Mouse (Mus musculus) stomach, postnatal 0 days (tissue): ENCODE results near the gene Phlda2. TPM values are rescaled to one million over a fixed set of nuclear protein-coding genes. Genes with fewer than 3 reads are reported as not detected.

Experiments used
- ATAC-seq: fragments of 200-750 bp; cut with Nextera tagmentation; 2 replicates; pipeline ENCODE4 v1.8.0; 2017; ENCODE audit not compliant: low FRiP score, low TSS enrichment
- DNase-seq: peaks from one replicate; pipeline ENCODE4 v3.0.0-alpha.2; 2016; ENCODE audit warnings: low spot score
- H3K27ac ChIP-seq: fragments of 300-500 bp; sonication (generic); replicated peaks from 2 replicates; pipeline ENCODE4 v1.5.1; 2014; ENCODE audit warnings: mild to moderate bottlenecking, control low read depth
- H3K27me3 ChIP-seq: fragments of 300-500 bp; sonication (generic); 2 replicates; pipeline ENCODE4 v1.6.1; 2014; ENCODE audit warnings: low read length; ENCODE audit not compliant: control insufficient read depth, insufficient read depth
- H3K36me3 ChIP-seq: fragments of 300-500 bp; sonication (generic); 2 replicates; pipeline ENCODE4 v1.6.1; 2014; ENCODE audit warnings: low read length, mixed read lengths; ENCODE audit not compliant: control insufficient read depth, insufficient read depth
- H3K4me1 ChIP-seq: fragments of 300-500 bp; sonication (generic); replicated peaks from 2 replicates; pipeline ENCODE4 v1.6.1; 2014; ENCODE audit warnings: antibody characterized with exemption; ENCODE audit not compliant: control insufficient read depth, insufficient read depth
- H3K4me2 ChIP-seq: fragments of 300-500 bp; sonication (generic); replicated peaks from 2 replicates; pipeline ENCODE4 v1.6.1; 2014; ENCODE audit warnings: low read depth, mild to moderate bottlenecking, control low read depth, moderate library complexity
- H3K4me3 ChIP-seq: fragments of 300-500 bp; sonication (generic); 2 replicates; pipeline ENCODE4 v1.5.1; 2014; ENCODE audit warnings: low read depth, low read length, control low read depth
- H3K9ac ChIP-seq: fragments of 300-500 bp; sonication (generic); 2 replicates; pipeline ENCODE4 v1.6.1; 2014; ENCODE audit warnings: mild to moderate bottlenecking, low read length, control low read depth, mixed read lengths
- H3K9me3 ChIP-seq: fragments of 300-500 bp; sonication (generic); 2 replicates; pipeline ENCODE4 v1.6.1; 2016; ENCODE audit warnings: low read length; ENCODE audit not compliant: control insufficient read depth
- CTCF ChIP-seq: IDR thresholded peaks from 2 replicates; pipeline ENCODE4 v1.5.1; 2016; ENCODE audit warnings: antibody characterized with exemption, low read depth, mild to moderate bottlenecking, moderate library complexity
- EP300 ChIP-seq: optimal IDR thresholded peaks from 2 replicates; pipeline ENCODE3; 2016; ENCODE audit warnings: antibody characterized with exemption
- WGBS: fragments of 180-500 bp; shearing (Covaris S2); extraction: QIAGEN DNeasy Blood & Tissue Kit; methylation state at CpG from one replicate; pipeline ENCODE4 v1.1.7; 2014; 5-methylcytosine and 5-hydroxymethylcytosine counted together
- polyA plus RNA-seq: library from polyadenylated mRNA; unstranded; fragments of >200 nt; fragmentation: Nextera tagmentation; extraction: Ambion mirVana; gene quantifications from 2 replicates; pipeline ENCODE4 v1.2.1, GENCODE M21; 2015

Gene Phlda2
- polyA plus RNA-seq, 1 experiment from 2014 or later, result 16.8 TPM

DNA sequence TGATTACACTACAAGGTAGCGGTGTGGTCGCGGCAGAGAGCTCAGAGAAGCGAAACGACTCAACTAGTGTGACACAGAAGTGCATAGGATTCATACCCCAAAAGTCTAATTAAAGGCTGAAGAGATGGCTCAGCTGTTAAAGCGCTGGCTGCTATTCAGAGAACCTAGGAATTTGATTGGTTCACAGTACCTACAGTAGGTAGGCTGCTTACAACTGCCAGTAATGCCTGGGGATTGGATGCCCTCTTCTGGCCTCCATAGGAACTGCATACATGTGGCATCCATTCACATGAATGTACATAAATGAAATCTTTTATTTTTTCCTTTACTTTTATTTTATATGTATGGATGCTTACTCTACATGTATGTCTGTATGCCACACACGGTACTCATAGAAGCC lies 3.7 kb upstream of the Phlda2 start:
- no peak overlapping the region for H3K27ac ChIP-seq
- ATAC-seq (no peak), DNase-seq (peak; percentile 71)
- WGBS, result 19% methylated on average over 7 of the region's 7 CpGs
- H3K27me3 ChIP-seq, result no peaks in the 10 kb centered on the region
- no peaks in the 10 kb centered on the region for H3K36me3 ChIP-seq
- no peak overlapping the region for H3K4me3 ChIP-seq
- no peak overlapping the region for H3K9ac ChIP-seq
- no peaks in the 10 kb centered on the region for H3K9me3 ChIP-seq
- no peak overlapping the region for H3K4me2 ChIP-seq
- TF ChIP-seq CTCF, result peak; percentile 90
- no peak for TF ChIP-seq EP300
- H3K4me1 ChIP-seq, result peaks cover 3% of the 10 kb centered on the region

DNA sequence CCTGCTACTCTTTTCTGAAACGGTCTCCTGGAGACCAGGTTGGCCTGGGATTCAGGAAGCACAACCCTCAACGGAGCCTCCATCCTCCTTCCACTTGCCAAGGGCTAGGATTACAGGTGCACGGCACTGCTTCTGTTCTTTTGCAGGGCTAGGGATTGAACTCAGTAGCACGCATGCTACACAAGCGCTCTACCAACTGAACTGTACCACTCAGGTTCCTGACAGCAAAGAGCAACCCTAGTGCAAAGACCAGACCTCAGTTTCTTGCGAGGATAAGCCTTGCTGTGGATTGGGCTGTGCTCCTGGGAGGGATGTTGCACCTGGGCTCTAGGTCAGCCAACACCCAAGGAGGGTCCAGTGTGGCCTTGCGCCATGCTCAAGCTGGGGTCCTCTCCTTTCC lies 3.3 kb upstream of the Phlda2 start:
- Histone ChIP-seq H3K4me2 (no peak overlapping the region), H3K27me3 (no peaks in the 10 kb centered on the region), H3K9ac (no peak overlapping the region), H3K4me3 (no peak overlapping the region), H3K4me1 (peaks cover 3% of the 10 kb centered on the region), H3K27ac (no peak overlapping the region), H3K9me3 (no peaks in the 10 kb centered on the region), H3K36me3 (no peaks in the 10 kb centered on the region)
- 64% methylated on average over 7 of the region's 7 CpGs for WGBS
- ATAC-seq (no peak), DNase-seq (no peak)
- TF ChIP-seq CTCF (no peak), EP300 (no peak)

DNA sequence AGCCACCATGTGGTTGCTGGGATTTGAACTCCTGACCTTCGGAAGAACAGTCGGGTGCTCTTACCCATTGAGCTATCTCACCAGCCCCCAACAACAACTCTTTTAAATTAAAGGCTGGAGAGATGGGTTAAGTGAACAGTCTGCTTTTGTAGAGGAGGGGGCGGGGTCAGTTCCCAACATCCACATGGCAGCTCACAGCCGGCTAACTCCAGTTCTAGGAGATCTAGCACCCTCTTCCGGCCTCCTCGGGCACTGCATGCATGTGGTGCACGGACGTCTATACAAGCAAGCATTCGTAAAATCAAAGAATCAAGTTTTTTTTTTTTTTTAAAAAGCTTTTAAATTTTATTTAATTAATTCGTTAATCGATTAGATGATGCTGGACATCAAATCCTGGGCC lies 2.9 kb upstream of the Phlda2 start:
- peak; percentile 77 for TF ChIP-seq CTCF
- TF ChIP-seq EP300, result no peak
- DNase-seq, result peak; percentile 84

DNA sequence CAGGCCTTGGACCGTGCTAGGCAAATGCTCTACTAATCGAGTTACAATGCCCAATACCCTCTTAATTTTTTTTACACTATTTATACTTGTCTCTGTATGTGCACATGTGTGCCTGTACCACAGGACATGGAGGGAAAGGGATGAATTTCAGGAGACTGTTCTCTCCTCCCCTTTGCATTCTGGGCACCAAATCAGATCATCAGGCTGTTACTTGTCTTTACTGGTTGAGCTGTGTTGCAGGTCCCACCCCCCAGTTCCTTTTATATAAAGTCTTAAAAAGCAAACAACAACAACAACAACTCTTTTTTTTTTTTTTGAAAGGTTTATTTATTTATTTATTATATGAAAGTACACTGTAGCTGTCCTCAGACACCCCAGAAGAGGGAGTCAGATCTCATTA lies 2.5 kb upstream of the Phlda2 start:
- Histone ChIP-seq H3K27ac (no peak overlapping the region), H3K4me1 (peaks cover 3% of the 10 kb centered on the region), H3K9ac (no peak overlapping the region), H3K36me3 (no peaks in the 10 kb centered on the region), H3K27me3 (no peaks in the 10 kb centered on the region), H3K9me3 (no peaks in the 10 kb centered on the region), H3K4me2 (no peak overlapping the region), H3K4me3 (no peak overlapping the region)
- TF ChIP-seq CTCF (no peak), EP300 (no peak)
- ATAC-seq, result no peak
- 74% methylated on average over 2 of the region's 2 CpGs for WGBS
- no peak for DNase-seq

More for the DNA sequence above, 2.9 kb upstream of the Phlda2 start:
- H3K9ac ChIP-seq, result no peak overlapping the region
- no peak overlapping the region for H3K27ac ChIP-seq
- peaks cover 3% of the 10 kb centered on the region for H3K4me1 ChIP-seq
- no peaks in the 10 kb centered on the region for H3K36me3 ChIP-seq
- 30% methylated on average over 11 of the region's 11 CpGs for whole genome bisulfite sequencing
- no peaks in the 10 kb centered on the region for H3K9me3 ChIP-seq
- H3K4me3 ChIP-seq, result no peak overlapping the region
- H3K4me2 ChIP-seq, result no peak overlapping the region
- no peak for ATAC-seq
- no peaks in the 10 kb centered on the region for H3K27me3 ChIP-seq

DNA sequence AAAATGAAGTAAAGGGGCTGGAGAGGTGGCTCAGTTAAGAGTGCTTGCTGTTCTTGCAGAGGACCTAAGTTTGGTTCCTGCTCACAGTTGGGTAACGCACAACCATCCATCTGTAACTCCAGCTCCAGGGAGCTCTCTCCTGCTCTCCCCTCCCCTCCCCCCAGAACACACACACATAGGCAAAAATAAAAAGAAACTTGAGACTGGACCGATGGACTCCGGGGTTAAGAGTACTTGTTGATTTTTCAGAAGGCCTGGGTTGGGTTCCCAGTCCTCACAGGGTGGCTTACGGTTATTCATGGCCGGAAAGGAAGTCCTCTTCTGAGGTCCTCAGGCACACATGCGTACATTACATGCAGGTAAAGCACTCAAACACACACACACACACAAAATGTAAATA lies 976 bp upstream of the Phlda2 start:
- Histone ChIP-seq H3K36me3 (no peaks in the 10 kb centered on the region), H3K27me3 (no peaks in the 10 kb centered on the region), H3K4me1 (peaks cover 3% of the 10 kb centered on the region), H3K4me2 (no peak overlapping the region), H3K4me3 (no peak overlapping the region), H3K9me3 (no peaks in the 10 kb centered on the region), H3K27ac (no peak overlapping the region), H3K9ac (no peak overlapping the region)
- no peak for DNase-seq
- 70% methylated on average over 6 of the region's 6 CpGs for WGBS
- no peak for TF ChIP-seq EP300
- no peak for TF ChIP-seq CTCF
- no peak for ATAC-seq

DNA sequence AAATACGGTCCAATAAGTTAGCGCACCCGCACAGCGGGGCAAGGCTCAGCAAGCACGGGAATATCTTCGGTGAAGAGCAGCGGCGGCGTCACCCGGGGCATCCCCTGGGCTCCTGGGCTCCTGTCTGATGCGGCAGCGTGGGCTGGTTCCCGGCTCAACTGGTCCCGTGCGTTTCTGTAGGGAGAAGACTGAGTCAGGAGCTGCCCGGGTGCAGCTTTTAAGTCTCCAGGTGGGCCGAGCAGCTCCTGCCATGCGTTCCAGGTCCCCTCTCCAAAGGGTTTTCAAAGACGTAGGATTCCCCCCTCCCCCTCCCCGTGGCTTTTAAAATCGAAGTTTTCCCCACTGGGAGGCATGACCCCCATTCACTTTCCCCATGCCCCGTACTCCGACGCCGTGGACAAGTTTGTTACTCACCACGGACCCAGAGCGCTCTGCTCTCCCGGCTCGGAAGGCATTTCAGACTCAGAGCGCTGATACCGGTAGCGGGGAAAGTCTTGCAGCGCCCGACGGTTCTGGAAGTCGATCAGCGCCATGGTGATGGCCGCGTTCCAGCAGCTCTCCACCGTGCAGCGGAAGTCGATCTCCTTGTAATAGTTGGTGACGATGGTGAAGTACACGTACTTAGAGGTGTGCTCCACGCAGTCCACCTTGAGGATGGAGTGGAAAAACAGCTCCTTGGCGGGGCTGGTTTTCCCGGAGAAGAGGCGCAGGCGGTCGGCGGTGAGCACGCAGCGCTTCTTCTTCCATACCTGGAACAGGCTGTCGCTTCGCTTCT lies 1.1 kb downstream of the Phlda2 start:
- Histone ChIP-seq H3K9me3 (no peaks in the 10 kb centered on the region), H3K27me3 (no peaks in the 10 kb centered on the region), H3K36me3 (no peaks in the 10 kb centered on the region), H3K4me2 (peak overlapping the region; percentile 87), H3K27ac (peak overlapping the region; percentile 24; the same call in 1 of the 2 replicates), H3K9ac (peak overlapping the region; percentile 50), H3K4me1 (peaks cover 3% of the 10 kb centered on the region), H3K4me3 (peak overlapping the region; percentile 44)
- TF ChIP-seq CTCF (no peak), EP300 (no peak)
- DNase-seq (peak; percentile 61), ATAC-seq (no peak)
- WGBS, result 4% methylated on average over 55 of the region's 55 CpGs
